Mouse (Mus musculus): ENCODE data around the gene 1700013G24Rik.

Gene 1700013G24Rik

DNA sequence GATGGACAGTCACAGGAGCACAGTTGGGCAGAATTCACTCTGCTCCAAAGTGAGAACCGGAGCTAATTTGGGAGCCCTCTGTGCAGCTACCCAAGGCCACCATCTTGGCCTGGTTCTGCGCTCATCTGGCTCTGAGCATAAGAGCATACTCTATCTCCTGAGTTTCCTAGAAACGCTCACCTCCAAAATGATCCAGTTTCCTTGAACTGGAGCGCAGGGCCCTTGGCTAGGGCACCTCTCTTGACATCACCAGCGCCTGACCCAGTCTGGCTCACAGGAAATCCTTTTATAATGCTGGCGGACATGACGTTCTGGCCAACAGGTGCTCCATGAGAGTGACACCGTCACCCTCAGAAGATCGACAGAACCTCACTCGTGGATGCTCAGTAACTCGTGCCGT lies 3.5 kb downstream of the 1700013G24Rik start:
- intact Hi-C loops (cut with DNase I) = no loop called here

GRCm38 (mm10) chr4:137457292-137457691 lies 4.2 kb downstream of the 1700013G24Rik start:
- intact Hi-C loops (cut with DNase I) = no loop called here

- intact Hi-C loops (cut with DNase I) = no loop called here
Measured at GRCm38 (mm10) chr4:137458310-137458709, 5.2 kb downstream of the 1700013G24Rik start.

GRCm38 (mm10) chr4:137458861-137459260 lies 5.8 kb downstream of the 1700013G24Rik start:
- intact Hi-C loops (cut with DNase I) = no loop called here

GRCm38 (mm10) chr4:137460676-137461075 lies 7.6 kb downstream of the 1700013G24Rik start:
- intact Hi-C loops (cut with DNase I) = no loop called here

DNA sequence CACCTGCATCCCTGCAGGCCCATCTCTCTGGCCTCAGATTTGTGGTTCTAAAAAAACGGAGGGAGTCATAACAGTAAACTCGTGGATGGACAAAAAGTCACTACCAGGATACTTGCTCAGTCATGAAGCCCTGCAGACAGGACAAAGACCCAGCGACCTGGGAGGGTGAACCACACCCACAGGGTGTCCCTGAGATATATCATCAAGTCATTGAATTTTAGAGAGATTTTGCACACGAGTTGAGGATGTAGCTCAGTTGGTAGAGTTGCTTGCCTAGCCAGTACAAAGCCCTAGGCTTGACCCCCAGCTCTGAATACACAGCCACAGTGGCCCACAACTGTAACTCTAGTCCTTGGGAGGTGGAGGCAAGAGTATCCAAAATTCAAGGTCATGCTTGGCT lies 8.1 kb downstream of the 1700013G24Rik start:
- intact Hi-C loops (cut with DNase I) = no loop called here

GRCm38 (mm10) chr4:137461981-137462690 lies 9.1 kb downstream of the 1700013G24Rik start:
- intact Hi-C loops (cut with DNase I) = no loop called here

DNA sequence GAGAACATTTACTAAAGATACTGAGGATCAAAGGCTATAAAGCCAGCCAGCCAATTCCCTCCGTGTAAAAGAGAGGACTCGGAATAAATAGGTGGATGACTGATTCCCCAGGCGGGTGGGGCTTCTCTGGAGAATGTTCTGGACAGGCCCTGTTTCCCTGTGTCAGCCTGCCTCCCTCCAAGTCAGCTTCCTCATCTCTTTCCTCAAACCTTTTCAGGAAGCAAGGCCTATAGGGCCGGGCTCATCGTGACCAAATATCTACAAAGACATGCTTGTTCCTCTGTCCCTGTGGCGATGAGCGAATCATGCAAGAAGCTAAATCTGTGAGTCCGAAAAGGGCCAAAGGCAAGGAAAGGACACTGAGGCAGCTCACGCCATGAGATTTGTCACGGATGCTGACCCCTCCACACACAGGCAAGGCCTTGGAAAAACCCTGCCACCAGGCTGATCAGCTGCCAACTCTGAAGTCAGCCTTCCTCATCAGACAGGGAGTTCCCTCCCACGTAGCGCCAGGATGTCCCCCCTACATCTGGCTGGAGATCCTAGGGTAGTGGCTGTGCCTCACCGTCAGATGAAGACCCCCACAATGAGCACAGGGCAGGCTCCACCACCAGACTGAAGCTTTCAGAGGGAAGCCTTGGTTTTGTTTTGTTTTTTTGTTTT lies 12.2 kb downstream of the 1700013G24Rik start:
- intact Hi-C loops (cut with DNase I) = loop anchor here (5.0 kb wide), 1 partner anchor 42 kb away; no protein-coding TSS in a partner anchor

- intact Hi-C loops (cut with DNase I) = loop anchor here (5.0 kb wide), 1 partner anchor 40 kb away; no protein-coding TSS in a partner anchor
Measured at GRCm38 (mm10) chr4:137466991-137467390, 13.9 kb downstream of the 1700013G24Rik start.

GRCm38 (mm10) chr4:137467525-137467924 lies 14.4 kb downstream of the 1700013G24Rik start:
- intact Hi-C loops (cut with DNase I) = loop anchor here (5.0 kb wide), 1 partner anchor 40 kb away; no protein-coding TSS in a partner anchor

- intact Hi-C loops (cut with DNase I) = loop anchor here (5.0 kb wide), 1 partner anchor 39 kb away; no protein-coding TSS in a partner anchor
Measured at GRCm38 (mm10) chr4:137468260-137469080, 15.4 kb downstream of the 1700013G24Rik start, which contains the start of gene Hspg2. Gene Hspg2 (plus strand): TSS chr4:137468769.

GRCm38 (mm10) chr4:137469081-137469844 lies 16.2 kb downstream of the 1700013G24Rik start:
- intact Hi-C loops (cut with DNase I) = loop anchor here (5.0 kb wide), 1 partner anchor 38 kb away; no protein-coding TSS in a partner anchor

- intact Hi-C loops (cut with DNase I) = loop anchor here (5.0 kb wide), 1 partner anchor 37 kb away; no protein-coding TSS in a partner anchor
Measured at GRCm38 (mm10) chr4:137469845-137470692, 17.0 kb downstream of the 1700013G24Rik start.

DNA sequence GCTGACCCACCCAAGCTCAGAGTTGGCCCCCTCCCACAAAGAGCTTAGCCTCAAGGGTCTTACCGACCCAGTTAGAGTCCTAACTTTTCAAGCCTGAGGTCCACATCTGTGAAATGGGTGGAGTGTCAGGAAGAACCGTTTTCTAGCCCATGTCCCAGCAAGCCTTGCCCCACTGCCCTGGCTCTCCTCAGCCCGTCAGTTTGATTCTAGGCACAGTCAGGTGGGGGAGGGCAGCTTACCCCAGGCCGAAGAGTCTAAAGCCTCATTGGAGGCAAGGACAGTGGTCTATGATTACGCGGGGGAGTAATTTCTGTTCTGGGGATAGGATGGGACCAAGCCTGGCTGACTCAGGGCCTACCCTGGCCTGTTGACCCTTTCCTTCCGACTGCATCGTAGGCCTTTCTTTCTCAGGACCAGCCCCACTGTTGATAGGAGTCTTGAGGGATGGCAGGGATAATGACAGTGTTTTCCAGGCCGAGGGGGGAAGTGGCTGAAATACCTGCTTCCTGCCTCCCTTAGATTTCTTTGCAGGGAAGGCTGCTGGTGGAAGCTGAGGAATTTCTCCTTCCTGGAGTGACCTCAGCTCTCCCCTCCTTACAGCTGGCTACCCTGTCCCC lies 17.7 kb downstream of the 1700013G24Rik start:
- intact Hi-C loops (cut with DNase I) = no loop called here

- intact Hi-C loops (cut with DNase I) = no loop called here
Measured at GRCm38 (mm10) chr4:137471326-137471725, 18.2 kb downstream of the 1700013G24Rik start.

- intact Hi-C loops (cut with DNase I) = no loop called here
Measured at GRCm38 (mm10) chr4:137473240-137473639, 20.2 kb downstream of the 1700013G24Rik start.

DNA sequence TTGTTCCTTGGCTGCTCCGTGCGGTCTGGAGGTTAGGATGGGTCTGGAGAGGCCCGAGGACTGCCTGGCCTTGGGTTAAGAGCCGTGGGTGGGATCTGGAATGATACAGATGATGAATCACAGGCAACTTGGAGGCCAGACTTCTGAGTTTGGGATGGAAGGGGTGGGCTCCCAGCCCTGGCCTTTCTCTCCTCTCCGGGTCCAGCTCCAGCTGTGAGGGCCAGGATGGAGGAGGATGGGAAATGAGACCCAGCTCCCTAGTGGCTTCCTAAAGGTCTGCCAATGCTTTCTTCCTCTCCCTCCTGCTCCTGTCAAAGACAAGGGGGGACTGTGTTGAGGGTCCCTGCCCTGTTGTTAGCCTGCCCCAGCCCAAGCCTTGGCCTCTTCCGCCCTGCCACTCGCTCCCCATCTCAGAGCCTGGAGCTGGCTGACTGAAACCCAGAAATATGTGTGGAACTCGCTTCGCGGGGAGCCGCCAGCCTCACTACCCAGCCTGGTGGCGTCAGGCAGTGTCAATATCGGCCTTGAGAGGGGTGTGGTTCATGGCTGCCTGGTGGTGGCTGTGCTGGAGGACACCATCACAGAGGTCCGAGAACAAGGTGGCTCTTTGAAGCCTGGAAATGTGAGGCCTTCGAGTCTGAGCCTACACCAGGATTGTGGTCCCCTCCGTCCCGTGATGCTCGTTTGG lies 20.8 kb downstream of the 1700013G24Rik start:
- intact Hi-C loops (cut with DNase I) = no loop called here

- intact Hi-C loops (cut with DNase I) = no loop called here
Measured at GRCm38 (mm10) chr4:137474694-137475093, 21.6 kb downstream of the 1700013G24Rik start.

Data from adrenal gland (tissue).